Mouse (Mus musculus): ENCODE measurements around the gene Pip4k2c. TPM values are rescaled to one million over a fixed set of nuclear protein-coding genes. Genes with fewer than 3 reads are reported as not detected.

Gene Pip4k2c
- polyA plus RNA-seq, 1 experiment from 2014 or later: 45.0 TPM

DNA sequence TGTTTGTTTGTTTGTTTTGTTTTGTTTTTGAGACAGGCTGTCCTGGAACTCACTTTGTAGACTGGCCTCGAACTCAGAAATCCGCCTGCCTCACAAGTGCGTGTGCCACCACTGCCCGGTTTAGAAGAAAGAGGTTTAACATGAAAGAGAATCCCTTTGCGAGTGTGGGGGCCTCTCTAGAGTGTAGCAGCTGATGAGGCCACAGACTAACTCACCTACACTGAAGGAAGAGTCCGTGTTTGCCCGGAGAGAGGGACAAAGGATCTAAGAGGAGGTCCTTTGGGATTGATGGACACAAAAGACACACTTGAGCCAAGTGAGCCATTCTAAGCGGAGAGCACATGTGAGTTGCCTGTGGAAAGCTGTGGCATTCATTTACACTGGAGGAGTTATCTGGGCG, 34.1 kb downstream of the Pip4k2c start:
- Histone ChIP-seq H3K4me2 (ENCODE audit: low read length) (peak overlapping the region; percentile 54; the same call in 1 of the 2 replicates), H3K4me1 (replicated peaks; ENCODE audit: insufficient read depth, low read length) (peaks cover 23% of the 10 kb centered on the region; the same call in 1 of the 2 replicates), H3K36me3 (ENCODE audit: insufficient read depth, low read length) (no peaks in the 10 kb centered on the region), H3K9ac (ENCODE audit: low read depth, low read length) (no peak overlapping the region), H3K9me3 (replicated peaks; ENCODE audit: low read length) (no peaks in the 10 kb centered on the region), H3K27ac (no peak overlapping the region), H3K27me3 (ENCODE audit: insufficient read depth, low read length) (peaks cover 11% of the 10 kb centered on the region), H3K4me3 (replicated peaks; ENCODE audit: low read depth, low read length) (no peak overlapping the region)
- DNase-seq (ENCODE audit: low spot score): no peak
- WGBS: 26% methylated on average over 9 of the region's 9 CpGs
- TF ChIP-seq CTCF (IDR thresholded peaks at IDR 0.05; ENCODE audit: low read depth): no peak
- no peak for ATAC-seq (replicated peaks; ENCODE audit: low FRiP score, low read depth)

DNA sequence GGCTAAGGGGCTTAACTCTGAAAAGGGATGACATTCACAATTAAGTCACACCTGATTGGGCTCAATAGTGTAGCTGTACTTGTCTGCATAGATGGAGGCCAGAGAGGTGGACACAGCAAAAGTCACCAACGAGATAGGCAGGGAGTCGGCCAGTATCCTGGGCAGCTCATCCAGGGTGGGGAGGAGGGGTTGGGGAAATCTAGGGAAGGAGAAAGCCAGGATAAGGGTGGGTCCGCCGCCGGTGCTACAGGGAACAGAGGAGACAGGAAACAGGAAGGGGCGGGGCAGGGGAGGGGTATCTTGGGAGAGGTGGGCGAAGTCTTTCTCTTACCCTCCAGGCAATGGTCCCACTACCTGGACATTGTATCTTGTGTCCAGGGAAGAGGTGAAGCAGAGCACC, 34.6 kb downstream of the Pip4k2c start:
- no peak for DNase-seq (ENCODE audit: low spot score)
- H3K27ac ChIP-seq: no peak overlapping the region

DNA sequence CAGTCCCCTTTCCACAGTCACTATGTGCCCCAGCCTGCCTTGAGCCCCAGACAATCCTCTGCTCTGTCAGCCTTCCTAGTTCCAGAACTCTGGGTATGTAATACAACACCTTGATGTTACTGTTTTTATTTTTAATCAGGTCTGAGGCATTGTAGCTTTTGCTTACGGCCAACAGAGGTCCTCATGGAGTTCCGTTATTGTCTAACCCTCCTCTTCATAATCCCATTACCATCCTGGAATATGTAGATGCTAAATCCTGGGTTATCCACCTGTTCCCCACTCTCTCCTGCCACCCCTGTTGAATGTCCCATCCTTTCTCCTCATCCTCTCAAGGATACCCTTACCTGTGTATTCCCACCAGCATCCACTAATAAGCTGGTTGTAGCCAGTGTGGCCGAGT, 35.2 kb downstream of the Pip4k2c start:
- TF ChIP-seq CTCF (IDR thresholded peaks at IDR 0.05; ENCODE audit: low read depth): no peak; the same call in 1 of the 2 replicates
- DNase-seq (ENCODE audit: low spot score): no peak
- Histone ChIP-seq H3K36me3 (ENCODE audit: insufficient read depth, low read length) (no peaks in the 10 kb centered on the region), H3K27ac (no peak overlapping the region), H3K9me3 (replicated peaks; ENCODE audit: low read length) (no peaks in the 10 kb centered on the region), H3K4me1 (replicated peaks; ENCODE audit: insufficient read depth, low read length) (peaks cover 23% of the 10 kb centered on the region; the same call in 1 of the 2 replicates), H3K27me3 (ENCODE audit: insufficient read depth, low read length) (peaks cover 11% of the 10 kb centered on the region), H3K9ac (ENCODE audit: low read depth, low read length) (no peak overlapping the region), H3K4me2 (ENCODE audit: low read length) (0 out of 2 replicates have a peak overlapping the region, but pooled peaks have one; percentile 21), H3K4me3 (replicated peaks; ENCODE audit: low read depth, low read length) (no peak overlapping the region)
- WGBS: 38% methylated on average over 3 of the region's 3 CpGs
- no peak for ATAC-seq (replicated peaks; ENCODE audit: low FRiP score, low read depth)

More for the DNA sequence above, 34.6 kb downstream of the Pip4k2c start:
- no peak for ATAC-seq (replicated peaks; ENCODE audit: low FRiP score, low read depth)
- Histone ChIP-seq H3K4me2 (ENCODE audit: low read length) (peak overlapping the region; percentile 21), H3K36me3 (ENCODE audit: insufficient read depth, low read length) (no peaks in the 10 kb centered on the region), H3K27me3 (ENCODE audit: insufficient read depth, low read length) (peaks cover 11% of the 10 kb centered on the region), H3K4me3 (replicated peaks; ENCODE audit: low read depth, low read length) (no peak overlapping the region), H3K4me1 (replicated peaks; ENCODE audit: insufficient read depth, low read length) (peaks cover 23% of the 10 kb centered on the region; the same call in 1 of the 2 replicates), H3K9ac (ENCODE audit: low read depth, low read length) (no peak overlapping the region), H3K9me3 (replicated peaks; ENCODE audit: low read length) (no peaks in the 10 kb centered on the region)
- WGBS: 10% methylated on average over 7 of the region's 7 CpGs
- no peak for TF ChIP-seq CTCF (IDR thresholded peaks at IDR 0.05; ENCODE audit: low read depth)

DNA sequence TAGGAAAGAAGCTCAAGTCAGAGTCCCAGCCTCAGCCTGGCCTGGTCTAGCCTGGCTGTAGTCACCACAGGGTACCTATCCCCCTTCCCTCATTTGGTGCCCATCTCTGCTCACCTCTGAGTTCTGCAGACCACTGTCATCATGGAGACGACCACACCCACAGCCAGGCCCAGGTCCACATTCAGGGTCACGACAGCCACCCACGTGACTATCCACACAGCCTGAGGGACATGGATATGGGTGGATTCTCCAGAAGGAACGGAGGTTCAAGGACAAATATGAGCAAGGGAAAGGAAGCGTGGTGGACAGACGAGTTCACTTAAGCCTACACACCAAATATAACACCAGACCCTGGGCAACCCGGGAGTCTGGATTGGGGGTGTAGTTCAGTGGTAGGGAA, 37.2 kb downstream of the Pip4k2c start:
- H3K4me2 ChIP-seq (ENCODE audit: low read length): no peak overlapping the region
- H3K36me3 ChIP-seq (ENCODE audit: insufficient read depth, low read length): no peaks in the 10 kb centered on the region
- H3K9me3 ChIP-seq (replicated peaks; ENCODE audit: low read length): no peaks in the 10 kb centered on the region
- TF ChIP-seq CTCF (IDR thresholded peaks at IDR 0.05; ENCODE audit: low read depth): no peak
- no peak overlapping the region for H3K4me3 ChIP-seq (replicated peaks; ENCODE audit: low read depth, low read length)
- no peak for ATAC-seq (replicated peaks; ENCODE audit: low FRiP score, low read depth)
- no peak overlapping the region for H3K9ac ChIP-seq (ENCODE audit: low read depth, low read length)
- WGBS: 85% methylated on average over 7 of the region's 7 CpGs
- peaks cover 19% of the 10 kb centered on the region; the same call in 1 of the 2 replicates for H3K4me1 ChIP-seq (replicated peaks; ENCODE audit: insufficient read depth, low read length)
- peaks cover 5% of the 10 kb centered on the region for H3K27me3 ChIP-seq (ENCODE audit: insufficient read depth, low read length)
- H3K27ac ChIP-seq: no peak overlapping the region
- no peak for DNase-seq (ENCODE audit: low spot score)

DNA sequence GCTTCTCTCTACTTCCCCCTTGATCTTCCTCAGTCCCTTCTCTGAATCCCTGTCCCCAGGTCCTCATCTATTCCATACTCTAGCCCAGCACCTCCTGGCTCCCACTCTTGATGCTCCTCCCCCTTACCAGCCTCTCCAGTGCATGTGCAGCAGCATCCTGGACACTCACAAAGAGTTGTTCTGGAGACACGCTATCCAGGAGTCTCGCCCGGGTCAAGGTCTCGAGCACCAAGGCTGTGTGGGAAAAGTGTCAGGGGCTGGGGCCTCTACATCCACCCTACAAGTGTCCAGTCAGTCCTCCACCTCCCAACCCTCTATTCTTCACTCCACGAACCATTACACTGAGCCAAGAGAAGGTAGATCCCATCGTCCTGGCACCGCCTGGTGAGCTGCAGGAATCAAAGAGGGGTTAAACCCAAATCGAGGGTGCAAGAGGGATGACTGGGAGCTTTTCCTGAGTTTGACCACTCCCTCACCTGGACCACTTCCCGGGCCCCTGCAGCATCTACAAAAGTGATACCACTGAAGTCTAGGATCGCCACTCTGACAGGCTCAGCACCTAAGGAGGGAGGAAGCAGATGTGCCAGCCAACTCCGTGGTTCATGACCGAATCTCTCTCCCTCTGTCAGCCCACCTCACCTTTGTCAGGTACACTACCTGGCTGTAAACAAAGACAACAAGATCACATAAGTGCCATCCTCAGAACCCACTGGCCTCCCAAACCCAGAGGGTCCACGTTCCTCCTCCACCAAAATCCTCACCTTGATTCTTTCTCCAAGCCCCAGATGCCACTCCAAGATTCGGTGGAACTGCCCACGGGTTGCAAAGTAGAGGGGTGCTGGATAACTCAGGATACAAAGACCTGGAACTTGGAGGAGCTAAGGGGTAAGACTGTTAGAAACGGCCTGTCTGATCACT, 38.0 kb downstream of the Pip4k2c start:
- 81% methylated on average over 16 of the region's 16 CpGs for WGBS
- no peaks in the 10 kb centered on the region for H3K36me3 ChIP-seq (ENCODE audit: insufficient read depth, low read length)
- H3K27ac ChIP-seq: no peak overlapping the region
- no peaks in the 10 kb centered on the region for H3K9me3 ChIP-seq (replicated peaks; ENCODE audit: low read length)
- ATAC-seq (replicated peaks; ENCODE audit: low FRiP score, low read depth): no peak
- H3K9ac ChIP-seq (ENCODE audit: low read depth, low read length): no peak overlapping the region
- no peak for TF ChIP-seq CTCF (IDR thresholded peaks at IDR 0.05; ENCODE audit: low read depth)
- H3K4me1 ChIP-seq (replicated peaks; ENCODE audit: insufficient read depth, low read length): peaks cover 12% of the 10 kb centered on the region; the same call in 1 of the 2 replicates
- H3K4me2 ChIP-seq (ENCODE audit: low read length): no peak overlapping the region
- H3K4me3 ChIP-seq (replicated peaks; ENCODE audit: low read depth, low read length): no peak overlapping the region
- H3K27me3 ChIP-seq (ENCODE audit: insufficient read depth, low read length): peaks cover 4% of the 10 kb centered on the region; the same call in 1 of the 2 replicates
- DNase-seq (ENCODE audit: low spot score): no peak

DNA sequence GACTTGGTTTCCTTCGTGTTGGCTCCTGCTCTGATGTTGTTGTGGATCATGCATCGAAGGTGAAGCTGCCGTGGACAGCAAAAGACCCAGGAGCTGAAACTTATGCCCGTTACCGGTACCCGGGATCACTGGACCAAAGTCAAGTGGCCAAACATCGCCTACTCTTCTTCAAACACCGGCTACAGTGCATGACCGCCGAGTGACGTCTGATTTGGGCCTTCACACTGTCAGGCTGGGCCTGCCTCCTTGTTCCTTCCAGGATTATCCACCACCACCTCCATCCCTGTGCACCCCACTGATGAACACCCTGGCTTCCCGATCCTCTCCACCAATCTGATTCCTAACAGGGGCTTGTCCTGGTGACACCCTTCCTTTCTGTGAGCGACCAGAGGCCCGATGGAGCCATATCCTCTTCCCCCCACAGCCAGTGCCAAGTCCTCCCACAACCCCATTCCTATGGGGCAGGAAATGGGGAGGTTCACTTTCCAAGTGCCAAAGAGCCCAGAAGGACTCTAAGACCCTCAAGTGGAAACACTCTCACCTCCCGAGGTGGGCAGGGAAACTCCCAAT, 39.7 kb downstream of the Pip4k2c start:
- Histone ChIP-seq H3K9me3 (replicated peaks; ENCODE audit: low read length) (no peaks in the 10 kb centered on the region), H3K36me3 (ENCODE audit: insufficient read depth, low read length) (no peaks in the 10 kb centered on the region), H3K4me3 (replicated peaks; ENCODE audit: low read depth, low read length) (no peak overlapping the region), H3K27ac (no peak overlapping the region), H3K9ac (ENCODE audit: low read depth, low read length) (no peak overlapping the region), H3K4me2 (ENCODE audit: low read length) (no peak overlapping the region), H3K4me1 (replicated peaks; ENCODE audit: insufficient read depth, low read length) (0 out of 2 replicates have a peak, but pooled peaks cover 3% of the 10 kb centered on the region), H3K27me3 (ENCODE audit: insufficient read depth, low read length) (no peaks in the 10 kb centered on the region)
- ATAC-seq (replicated peaks; ENCODE audit: low FRiP score, low read depth): no peak
- DNase-seq (ENCODE audit: low spot score): no peak
- 86% methylated on average over 15 of the region's 15 CpGs for WGBS
- no peak for TF ChIP-seq CTCF (IDR thresholded peaks at IDR 0.05; ENCODE audit: low read depth)
